Mouse (Mus musculus) lung, adult 2 months (tissue): ENCODE data around the gene Rap1b.

Experiments used
- CTCF ChIP-seq: fragments of 200-500 bp; IDR thresholded peaks from 2 replicates; pipeline ENCODE4 v1.5.1; 2011; ENCODE audit warnings: mild to moderate bottlenecking, low read length, control low read depth; ENCODE audit not compliant: insufficient read depth
- POLR2A ChIP-seq: fragments of 200-500 bp; IDR thresholded peaks from 2 replicates; pipeline ENCODE4 v1.6.1; 2011; ENCODE audit warnings: low read depth, mild to moderate bottlenecking, control low read depth, low read length, borderline replicate concordance; ENCODE audit errors: extremely low read depth

- TF ChIP-seq POLR2A = no peak
- no peak for TF ChIP-seq CTCF
Observed at GRCm38 (mm10) chr10:117782491-117783260, 63.2 kb downstream of the Rap1b start.
